ENCODE assay signal across 7 mouse cellular contexts in genomic region chr2:163697764-163698480, GRCm38 (mm10). TPM values are rescaled to one million over a fixed set of nuclear protein-coding genes. Genes with fewer than 3 reads are reported as not detected.
A peak's percentile ranks its signal among the peaks of the same experiment; 100 is the strongest.
DNase-seq lines count a peak whose midpoint lies in the region; ATAC-seq lines count a peak whose summit lies in the region.

No protein-coding gene starts in this region.

- peak; percentile 72 for DNase-seq in 3T3-L1 (ENCODE audit: low read depth, low spot score)
- peak; percentile 82 for DNase-seq in NIH3T3 (ENCODE audit: low read depth)
- peak; percentile 54 for DNase-seq in heart, postnatal 4 days
- peak; percentile 55 for DNase-seq in thymus, postnatal 4 days
- DNase-seq in layer of hippocampus, adult 9-10 months (ENCODE audit: low spot score): no peak
- no peak for DNase-seq in layer of hippocampus, adult 18-20 months (ENCODE audit: low spot score in 2 of 2)

- 27% methylated on average over 14 of the region's 16 CpGs for WGBS in liver, embryonic 16.5 days (ENCODE audit: insufficient replicate concordance)

- no peaks in the 10 kb centered on the region for H3K9me3 ChIP-seq in liver, embryonic 16.5 days (replicated peaks; ENCODE audit: control insufficient read depth, low read length)

- H3K4me1 ChIP-seq in liver, embryonic 16.5 days (ENCODE audit: control insufficient read depth, low read depth, low read length): peaks cover 64% of the 10 kb centered on the region

- H3K27me3 ChIP-seq in liver, embryonic 16.5 days (ENCODE audit: control insufficient read depth, insufficient read depth, low read depth, low read length): no peaks in the 10 kb centered on the region

- no peak overlapping the region for H3K4me2 ChIP-seq in liver, embryonic 16.5 days (ENCODE audit: low read depth, low read length)

- no peak for ATAC-seq in liver, embryonic 16.5 days (ENCODE audit: low read depth)

- no peak overlapping the region for H3K9ac ChIP-seq in liver, embryonic 16.5 days (ENCODE audit: low read depth, low read length)

- peak overlapping the region; percentile 21; the same call in 1 of the 2 replicates for H3K27ac ChIP-seq in liver, embryonic 16.5 days (ENCODE audit: low read length)

- no peaks in the 10 kb centered on the region for H3K36me3 ChIP-seq in liver, embryonic 16.5 days (ENCODE audit: control insufficient read depth, insufficient read depth)

- H3K4me3 ChIP-seq in liver, embryonic 16.5 days (ENCODE audit: low read depth, low read length): no peak overlapping the region

RNA-seq across cellular contexts. Expression of gene Pkig, which starts 39.7 kb away (rescaled TPM):
- 100 to 1,000 TPM; 204 to 207 TPM for total RNA-seq in heart, postnatal 4 days (2021)
- 83.1 and 86.6 TPM in 2 replicates for polyA plus RNA-seq in liver, embryonic 16.5 days (2015; fragmentation: Nextera tagmentation; extraction: Ambion mirVana)
- 100 to 1,000 TPM in 1 of 2 experiments, 10 to 100 TPM in 1; 98.0 to 101 TPM for total RNA-seq in layer of hippocampus, adult 18-20 months (2021)

RNA-seq across cellular contexts. Expression of gene Ada, which starts 52.1 kb away (rescaled TPM):
- 1 to 10 TPM; 1.8 to 2.4 TPM for total RNA-seq in heart, postnatal 4 days (2021)
- 3.4 and 3.5 TPM in 2 replicates for polyA plus RNA-seq in liver, embryonic 16.5 days (2015; fragmentation: Nextera tagmentation; extraction: Ambion mirVana)
- 1 to 10 TPM; 1.0 to 1.9 TPM for total RNA-seq in layer of hippocampus, adult 18-20 months (2021)

RNA-seq across cellular contexts. Expression of gene Serinc3, which starts 53.0 kb away (rescaled TPM):
- 100 to 1,000 TPM; 239 to 253 TPM for total RNA-seq in heart, postnatal 4 days (2021)
- 138 and 149 TPM in 2 replicates for polyA plus RNA-seq in liver, embryonic 16.5 days (2015; fragmentation: Nextera tagmentation; extraction: Ambion mirVana)
- total RNA-seq in layer of hippocampus, adult 18-20 months (2021): 100 to 1,000 TPM; 186 to 193 TPM

Comparison
In these comparisons a context has a peak if more than half of its experiments do, and no peak if none do; other contexts are left out.
1. DNase-seq: peak in 3T3-L1 (single experiment), NIH3T3 (single experiment), heart, postnatal 4 days (single experiment) and thymus, postnatal 4 days (single experiment); none in layer of hippocampus, adult 9-10 months (single experiment) and layer of hippocampus, adult 18-20 months (0 of 2).